Mouse (Mus musculus) intestine, postnatal 0 days (tissue): ENCODE measurements around the gene Pllp. TPM values are rescaled to one million over a fixed set of nuclear protein-coding genes. Genes with fewer than 3 reads are reported as not detected.

Experiments used
- ATAC-seq: fragments of 200-750 bp; cut with Nextera tagmentation; 2 replicates; pipeline ENCODE4 v1.8.0; 2017; ENCODE audit warnings: mild to moderate bottlenecking, moderate TSS enrichment, moderate library complexity
- H3K27ac ChIP-seq: fragments of 300-500 bp; sonication (generic); 2 replicates; pipeline ENCODE4 v1.5.1; 2014; ENCODE audit warnings: mild to moderate bottlenecking, low read depth, low read length, moderate library complexity
- H3K27me3 ChIP-seq: fragments of 300-500 bp; sonication (generic); replicated peaks from 2 replicates; pipeline ENCODE4 v1.6.1; 2014; ENCODE audit warnings: low read length, mixed read lengths; ENCODE audit not compliant: control insufficient read depth, insufficient read depth
- H3K36me3 ChIP-seq: fragments of 300-500 bp; sonication (generic); 2 replicates; pipeline ENCODE4 v1.6.1; 2014; ENCODE audit warnings: mild to moderate bottlenecking, moderate library complexity; ENCODE audit not compliant: control insufficient read depth, insufficient read depth
- H3K4me1 ChIP-seq: fragments of 300-500 bp; sonication (generic); replicated peaks from 2 replicates; pipeline ENCODE4 v1.6.1; 2014; ENCODE audit warnings: antibody characterized with exemption, low read length, mixed read lengths; ENCODE audit not compliant: control insufficient read depth, insufficient read depth
- H3K4me2 ChIP-seq: fragments of 300-500 bp; sonication (generic); replicated peaks from 2 replicates; pipeline ENCODE4 v1.6.1; 2014; ENCODE audit warnings: low read depth, mild to moderate bottlenecking, moderate library complexity
- H3K4me3 ChIP-seq: fragments of 300-500 bp; sonication (generic); 2 replicates; pipeline ENCODE4 v1.5.1; 2014; ENCODE audit warnings: low read depth, low read length
- H3K9ac ChIP-seq: fragments of 300-500 bp; sonication (generic); 2 replicates; pipeline ENCODE4 v1.6.1; 2014; ENCODE audit warnings: mild to moderate bottlenecking, low read depth, low read length
- H3K9me3 ChIP-seq: fragments of 300-500 bp; sonication (generic); 2 replicates; pipeline ENCODE4 v1.6.1; 2016; ENCODE audit warnings: mixed run types; ENCODE audit not compliant: control insufficient read depth
- CTCF ChIP-seq: sonication (generic); IDR thresholded peaks from 2 replicates; pipeline ENCODE4 v1.5.1; 2016; ENCODE audit warnings: low read depth, mild to moderate bottlenecking, control low read depth, antibody characterized with exemption, moderate library complexity
- WGBS: fragments of 180-500 bp; shearing (Covaris S2); extraction: QIAGEN DNeasy Blood & Tissue Kit; methylation state at CpG from one replicate; pipeline ENCODE4 v1.1.7; 2014; 5-methylcytosine and 5-hydroxymethylcytosine counted together
- polyA plus RNA-seq: library from polyadenylated mRNA; unstranded; fragments of >200 nt; fragmentation: Nextera tagmentation; extraction: Ambion mirVana; gene quantifications from 2 replicates; pipeline ENCODE4 v1.2.1, GENCODE M21; 2015

Gene Pllp
- polyA plus RNA-seq, result 25.3 and 26.3 TPM in 2 replicates

DNA sequence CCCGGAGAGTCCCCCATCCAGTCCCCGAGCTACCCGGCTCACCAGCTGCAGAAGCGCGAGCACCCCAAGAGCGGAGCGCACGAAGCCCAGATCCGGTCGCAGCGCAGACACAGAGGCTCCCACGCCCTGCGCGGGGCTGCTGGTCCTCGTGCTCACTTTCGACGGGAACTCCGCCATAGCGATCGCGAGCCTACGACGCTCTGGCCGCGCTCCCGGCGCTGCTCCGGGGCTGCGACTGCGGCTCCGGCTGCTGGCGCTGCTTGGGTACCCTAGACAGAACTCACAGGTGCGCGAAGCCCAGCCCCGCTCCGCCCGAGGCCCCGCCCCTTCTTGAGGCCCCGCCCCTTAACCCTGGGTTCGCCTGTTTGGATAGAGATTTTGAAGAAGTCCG lies at the start of gene Pllp:
Gene Pllp, minus strand, starts transcription at position 285 of the 391 bp plus-strand sequence.
- Histone ChIP-seq H3K27me3 (peaks cover 15% of the 10 kb centered on the region), H3K4me1 (peaks cover 9% of the 10 kb centered on the region; the same call in 1 of the 2 replicates), H3K9ac (peak within 1 kb of the TSS; percentile 37; the same call in 1 of the 2 replicates), H3K27ac (no peak within 1 kb of the TSS), H3K4me2 (peak within 1 kb of the TSS; percentile 83), H3K36me3 (no peaks in the 10 kb centered on the region), H3K9me3 (no peaks in the 10 kb centered on the region), H3K4me3 (peak within 1 kb of the TSS; percentile 51)
- ATAC-seq, result peak; percentile 57
- TF ChIP-seq CTCF, result no peak
- under 1% methylated on average over 41 of the region's 41 CpGs for WGBS

DNA sequence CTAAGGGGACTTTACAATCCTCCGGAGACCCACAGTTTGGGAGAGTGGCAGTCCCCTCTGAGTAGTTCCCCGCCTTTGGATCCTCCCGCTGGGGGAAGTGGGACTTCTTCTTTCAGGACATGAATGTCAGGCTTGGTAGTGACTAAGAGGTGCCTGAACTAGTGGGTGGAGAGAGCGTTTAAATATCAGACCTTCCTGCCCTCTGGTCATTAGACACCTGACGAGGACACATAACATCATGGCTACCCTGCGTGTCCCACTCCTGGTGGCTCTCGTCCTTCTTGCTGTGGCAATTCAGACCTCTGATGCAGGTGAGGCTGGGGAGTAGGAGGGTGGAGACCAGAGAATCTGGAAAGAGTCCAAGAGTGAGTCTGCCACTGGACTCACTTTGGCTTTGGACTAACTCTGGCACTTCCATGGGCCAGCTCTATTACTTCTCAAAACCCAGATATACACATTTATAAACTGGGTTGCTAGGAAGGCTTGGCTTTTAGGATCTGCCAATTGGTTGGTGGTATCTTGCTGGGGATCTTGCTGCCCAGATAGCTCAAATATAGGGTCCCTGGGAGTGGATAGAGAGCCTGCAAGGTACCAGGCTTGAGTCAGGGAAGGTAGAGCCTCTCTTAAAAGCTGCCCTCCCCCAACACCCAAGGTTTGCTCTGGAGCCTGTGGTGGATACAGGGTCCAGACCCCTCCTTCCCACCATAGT lies 49.6 kb upstream of the Pllp start, which contains the start of gene Ccl22:
Gene Ccl22, plus strand, starts transcription at position 115 of the 709 bp plus-strand sequence.
- H3K9me3 ChIP-seq, result no peaks in the 10 kb centered on the region
- H3K4me1 ChIP-seq, result no peaks in the 10 kb centered on the region
- 86% methylated on average over 7 of the region's 7 CpGs for WGBS
- H3K27ac ChIP-seq, result no peak within 1 kb of the TSS
- no peak for TF ChIP-seq CTCF
- no peaks in the 10 kb centered on the region for H3K27me3 ChIP-seq
- no peaks in the 10 kb centered on the region for H3K36me3 ChIP-seq
- no peak within 1 kb of the TSS for H3K4me3 ChIP-seq
- H3K4me2 ChIP-seq, result no peak within 1 kb of the TSS
- H3K9ac ChIP-seq, result no peak within 1 kb of the TSS
- ATAC-seq, result no peak

DNA sequence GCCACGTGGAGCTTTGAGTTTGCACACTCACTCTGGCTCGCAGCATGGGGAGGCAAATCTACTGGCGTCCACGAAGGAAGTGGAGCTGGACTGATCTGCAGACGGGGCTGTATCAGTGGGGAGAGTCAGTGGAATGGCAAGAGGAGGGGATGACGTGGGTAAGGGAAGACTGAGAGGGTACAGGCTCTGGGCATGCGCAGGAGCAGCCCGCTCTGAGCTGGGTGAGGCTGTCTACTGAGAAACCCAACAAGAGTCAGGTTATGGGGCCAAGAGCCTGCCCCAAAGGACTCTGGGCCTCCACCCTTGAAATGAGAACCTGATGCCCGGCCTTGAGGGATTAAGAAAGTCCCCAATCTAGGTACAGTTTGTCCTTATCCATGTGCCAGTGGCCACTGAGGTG lies 48.9 kb upstream of the Pllp start:
- no peak overlapping the region for H3K27ac ChIP-seq
- H3K36me3 ChIP-seq, result no peaks in the 10 kb centered on the region
- no peak for ATAC-seq
- H3K4me1 ChIP-seq, result no peaks in the 10 kb centered on the region
- no peak overlapping the region for H3K4me2 ChIP-seq
- TF ChIP-seq CTCF, result no peak
- H3K27me3 ChIP-seq, result no peaks in the 10 kb centered on the region
- H3K9me3 ChIP-seq, result no peaks in the 10 kb centered on the region
- no peak overlapping the region for H3K4me3 ChIP-seq
- no peak overlapping the region for H3K9ac ChIP-seq
- 83% methylated on average over 9 of the region's 9 CpGs for WGBS

DNA sequence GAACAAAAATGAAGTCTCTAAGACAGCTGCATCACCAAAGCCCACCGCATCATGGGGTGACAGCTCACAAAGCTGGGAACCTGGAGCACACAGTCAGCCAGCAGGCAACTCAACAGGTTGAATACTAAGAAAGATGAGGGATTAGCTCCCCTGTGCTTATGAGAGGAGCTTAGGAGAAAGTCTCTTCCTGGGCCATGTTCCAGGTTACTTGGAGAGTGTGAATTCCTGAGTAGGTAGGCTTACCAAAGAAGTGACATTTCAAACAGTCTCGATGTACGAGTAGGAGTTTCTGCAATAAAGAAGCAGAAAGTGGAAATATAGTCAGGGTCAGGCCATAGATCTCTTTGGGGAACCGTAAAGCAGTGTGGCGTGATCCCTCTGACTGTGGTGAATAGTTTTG lies 48.4 kb upstream of the Pllp start:
- TF ChIP-seq CTCF, result no peak
- no peaks in the 10 kb centered on the region for H3K27me3 ChIP-seq
- H3K9me3 ChIP-seq, result no peaks in the 10 kb centered on the region
- H3K36me3 ChIP-seq, result no peaks in the 10 kb centered on the region
- no peak overlapping the region for H3K27ac ChIP-seq
- no peak for ATAC-seq
- H3K4me1 ChIP-seq, result no peaks in the 10 kb centered on the region
- 89% methylated on average over 5 of the region's 5 CpGs for WGBS
- H3K9ac ChIP-seq, result no peak overlapping the region
- H3K4me3 ChIP-seq, result no peak overlapping the region
- H3K4me2 ChIP-seq, result no peak overlapping the region

DNA sequence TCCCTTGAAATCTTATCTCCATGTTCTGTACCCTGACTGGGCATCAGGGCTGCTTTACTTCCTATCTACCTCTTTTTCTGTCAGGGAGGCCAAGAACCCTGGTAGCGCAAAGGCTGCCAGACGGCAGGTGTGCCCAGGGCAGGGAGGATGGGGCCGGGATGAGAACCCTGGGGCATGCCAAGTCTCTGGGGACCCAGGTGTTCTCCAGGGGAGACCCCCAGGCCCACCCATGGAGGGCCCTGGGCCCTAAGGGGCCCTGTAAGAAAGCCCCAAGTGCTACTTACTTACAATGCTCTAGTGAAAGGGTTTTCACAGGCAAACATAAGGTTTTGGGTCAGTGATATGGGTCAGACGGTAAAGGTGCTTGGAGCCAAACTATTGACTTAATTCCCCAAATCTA lies 45.6 kb upstream of the Pllp start:
- Histone ChIP-seq H3K27me3 (no peaks in the 10 kb centered on the region), H3K27ac (no peak overlapping the region), H3K4me3 (no peak overlapping the region), H3K4me2 (no peak overlapping the region), H3K4me1 (no peaks in the 10 kb centered on the region), H3K36me3 (no peaks in the 10 kb centered on the region), H3K9ac (no peak overlapping the region), H3K9me3 (no peaks in the 10 kb centered on the region)
- ATAC-seq, result no peak
- 89% methylated on average over 4 of the region's 4 CpGs for WGBS
- TF ChIP-seq CTCF, result no peak

DNA sequence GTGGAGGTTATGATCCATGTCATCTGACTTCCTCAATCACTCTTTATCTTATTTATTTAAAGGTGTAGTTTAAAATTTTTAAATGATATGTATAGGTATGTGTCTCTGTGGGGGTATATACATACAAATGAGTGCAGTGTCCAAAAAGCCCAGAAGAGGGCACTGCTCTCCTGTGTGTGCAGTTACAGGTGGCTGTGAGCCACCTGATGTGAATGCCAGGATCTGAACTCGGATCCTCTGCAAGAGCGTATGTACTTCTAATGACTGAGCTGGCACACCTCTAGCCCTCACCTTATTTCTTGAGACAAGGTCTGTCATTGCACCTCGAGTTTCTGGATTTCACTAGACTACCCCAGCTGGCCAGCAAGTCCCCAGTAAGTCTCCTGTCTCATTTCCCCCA lies 44.5 kb upstream of the Pllp start:
- no peak overlapping the region for H3K4me3 ChIP-seq
- WGBS, result 91% methylated on average over 3 of the region's 3 CpGs
- peak; percentile 44 for TF ChIP-seq CTCF
- no peak overlapping the region for H3K27ac ChIP-seq
- H3K4me1 ChIP-seq, result no peaks in the 10 kb centered on the region
- H3K9me3 ChIP-seq, result no peaks in the 10 kb centered on the region
- no peak for ATAC-seq
- H3K4me2 ChIP-seq, result no peak overlapping the region
- no peak overlapping the region for H3K9ac ChIP-seq
- no peaks in the 10 kb centered on the region for H3K36me3 ChIP-seq
- H3K27me3 ChIP-seq, result no peaks in the 10 kb centered on the region
